Mouse (Mus musculus) monocyte, adult 2 months (primary cell): ENCODE data around the gene Vps37b.
A peak's percentile ranks its signal among the peaks of the same experiment; 100 is the strongest.

ENCODE experiments used
- DNase-seq, 2 experiments: peaks; one replicate each; pipeline ENCODE4 v3.0.0; 2022; ENCODE audit warnings: low spot score in 2 of 2, low read depth in 1 of 2

The Vps37b gene

DNA sequence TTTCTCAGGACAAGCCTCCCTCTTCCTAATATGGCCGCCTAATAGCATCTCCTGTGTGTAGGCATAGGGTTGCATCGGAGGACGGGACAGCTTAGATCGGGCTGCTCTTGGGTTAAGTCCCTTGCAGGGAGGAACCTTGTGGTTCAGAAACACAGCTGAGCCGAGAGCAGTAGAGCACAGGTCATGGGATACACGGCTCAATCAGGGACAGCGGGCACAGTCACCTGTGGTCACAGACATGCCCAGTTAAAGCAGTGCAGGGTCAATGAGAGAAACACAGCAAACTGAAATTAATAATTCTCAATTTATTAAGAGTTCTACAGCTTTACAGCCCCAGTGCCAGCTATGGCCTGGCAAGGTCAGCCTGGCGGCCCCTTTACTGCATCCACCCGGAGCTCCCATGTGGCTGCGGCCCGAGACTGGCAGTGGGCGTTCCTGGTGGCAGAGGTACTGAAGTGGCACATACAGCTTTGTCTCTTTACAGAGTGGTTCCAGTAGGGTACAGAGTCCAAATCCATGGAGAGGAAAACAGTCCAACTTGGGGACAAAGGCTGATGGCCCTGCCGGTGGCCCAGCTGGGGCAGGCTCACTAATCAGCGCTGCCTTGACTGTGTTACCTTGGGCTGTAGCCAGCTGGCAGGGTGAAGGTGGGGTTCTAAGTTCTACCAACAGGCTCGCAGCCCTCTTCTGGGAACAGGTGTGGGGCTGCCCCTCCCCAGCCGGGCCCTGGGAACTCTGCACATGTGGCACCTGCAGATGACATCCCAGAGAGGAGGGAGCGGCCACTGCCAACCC is 27.5 kb downstream of the Vps37b start:
- no peak for DNase-seq

GRCm38 (mm10) chr5:124003375-124003774 is 28.7 kb downstream of the Vps37b start:
- no peak for DNase-seq

GRCm38 (mm10) chr5:124002876-124003275 is 29.2 kb downstream of the Vps37b start:
- no peak for DNase-seq

DNA sequence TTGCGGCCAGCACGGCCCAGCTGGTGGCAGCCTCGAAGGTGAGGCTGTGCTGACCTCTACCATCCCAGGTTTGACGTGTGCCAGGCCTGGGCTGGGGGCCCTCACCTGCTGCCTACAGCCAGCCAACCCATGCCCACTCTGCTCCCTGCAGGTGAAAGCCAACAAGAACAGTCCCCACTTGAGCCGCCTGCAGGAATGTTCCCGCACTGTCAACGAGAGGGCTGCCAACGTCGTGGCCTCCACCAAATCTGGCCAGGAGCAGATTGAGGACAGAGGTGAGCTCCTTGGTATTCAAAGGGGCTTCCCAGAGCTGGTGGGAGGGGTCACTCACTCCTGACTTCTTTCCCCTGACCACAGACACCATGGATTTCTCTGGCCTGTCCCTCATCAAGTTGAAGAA is 30.8 kb downstream of the Vps37b start:
- DNase-seq, result no peak

DNA sequence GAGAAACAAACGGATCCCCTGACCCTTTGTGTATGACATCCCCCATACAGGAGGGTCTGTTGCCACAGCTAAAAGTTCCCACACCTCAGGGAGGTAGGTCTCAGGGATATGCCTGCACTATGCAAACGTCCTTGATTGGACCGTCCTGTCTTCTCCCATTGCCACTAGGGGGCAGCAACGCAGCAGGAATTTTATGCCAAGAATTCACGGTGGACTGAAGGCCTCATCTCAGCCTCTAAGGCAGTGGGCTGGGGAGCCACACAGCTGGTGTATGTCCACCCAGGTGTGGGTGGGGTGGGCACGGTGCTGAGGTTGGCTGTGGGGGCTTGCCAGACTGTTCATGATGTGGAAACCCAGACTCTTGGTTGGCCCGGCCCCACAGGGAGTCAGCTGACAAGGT is 31.2 kb downstream of the Vps37b start:
- peak; percentile 62 to 84 for DNase-seq

GRCm38 (mm10) chr5:123998370-123998769 is 33.7 kb downstream of the Vps37b start:
- DNase-seq, result no peak

- no peak for DNase-seq
Measured at GRCm38 (mm10) chr5:123997811-123998210, 34.3 kb downstream of the Vps37b start.

GRCm38 (mm10) chr5:123997211-123997751 is 34.8 kb downstream of the Vps37b start:
- DNase-seq, result no peak

- DNase-seq, result no peak
Measured at GRCm38 (mm10) chr5:123996695-123997094, 35.4 kb downstream of the Vps37b start.

- DNase-seq, result no peak
Measured at GRCm38 (mm10) chr5:123996194-123996593, 35.9 kb downstream of the Vps37b start.

DNA sequence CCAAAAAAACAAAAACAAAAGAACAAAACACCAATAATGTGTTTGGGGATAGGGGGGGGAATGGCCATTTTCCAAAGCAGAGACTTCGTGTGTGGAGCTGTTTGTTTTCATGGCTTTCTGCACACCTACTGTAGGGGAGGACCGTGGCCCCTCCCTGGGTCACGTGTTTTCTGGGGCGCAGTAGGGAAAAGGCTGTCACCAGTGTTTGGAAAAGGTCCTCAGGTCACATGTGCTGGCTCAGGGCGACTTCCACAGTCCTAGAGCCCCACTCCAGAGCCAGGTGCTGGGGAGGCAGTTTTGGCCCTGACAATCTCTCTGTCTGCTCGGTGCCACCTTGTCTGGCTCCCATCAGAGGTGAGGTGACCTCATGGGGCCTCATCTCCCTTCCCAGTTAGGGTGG is 36.7 kb downstream of the Vps37b start:
- no peak for DNase-seq

DNA sequence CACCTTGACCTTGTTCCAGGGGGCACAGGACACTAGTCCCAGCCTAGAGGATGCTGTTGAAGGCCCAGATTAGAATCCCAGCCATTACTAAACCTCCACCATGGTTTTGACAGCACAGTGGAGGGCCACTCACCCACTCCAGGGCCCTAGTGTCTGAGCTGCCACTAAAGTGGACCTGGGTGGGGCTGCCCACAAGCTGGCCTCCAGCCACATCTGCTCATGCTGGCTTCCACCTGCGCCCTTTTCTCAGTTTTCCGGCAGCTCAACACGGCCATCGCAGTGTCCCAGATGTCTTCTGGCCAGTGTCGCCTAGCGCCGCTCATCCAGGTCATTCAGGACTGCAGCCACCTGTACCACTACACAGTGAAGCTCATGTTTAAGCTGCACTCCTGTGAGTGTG is 37.6 kb downstream of the Vps37b start:
- no peak for DNase-seq

GRCm38 (mm10) chr5:123993263-123994036 is 38.6 kb downstream of the Vps37b start:
- no peak for DNase-seq

DNA sequence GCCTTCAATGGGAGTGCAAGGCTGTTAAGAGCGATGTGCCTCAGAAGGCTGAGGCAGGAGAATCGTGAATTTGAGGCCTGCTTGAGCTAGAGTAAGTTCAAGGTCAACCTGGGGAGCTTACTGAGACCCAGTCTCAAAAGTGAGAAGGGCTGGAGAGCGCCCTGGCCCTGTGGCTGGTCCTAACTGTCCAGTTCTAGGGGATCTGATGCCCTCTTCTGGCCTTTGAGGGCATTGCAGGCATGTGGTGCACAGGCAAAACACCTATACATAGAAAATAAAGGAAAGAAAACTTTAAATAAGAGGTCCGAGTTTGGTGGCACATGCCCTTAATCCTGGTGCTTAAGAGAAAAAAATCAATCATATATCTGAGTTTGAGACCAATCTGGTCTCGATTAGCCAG is 39.3 kb downstream of the Vps37b start:
- peak; percentile 45 to 64 for DNase-seq

GRCm38 (mm10) chr5:123992193-123992637 is 39.9 kb downstream of the Vps37b start:
- no peak for DNase-seq

- no peak for DNase-seq
Measured at GRCm38 (mm10) chr5:123991321-123991720, 40.7 kb downstream of the Vps37b start.

DNA sequence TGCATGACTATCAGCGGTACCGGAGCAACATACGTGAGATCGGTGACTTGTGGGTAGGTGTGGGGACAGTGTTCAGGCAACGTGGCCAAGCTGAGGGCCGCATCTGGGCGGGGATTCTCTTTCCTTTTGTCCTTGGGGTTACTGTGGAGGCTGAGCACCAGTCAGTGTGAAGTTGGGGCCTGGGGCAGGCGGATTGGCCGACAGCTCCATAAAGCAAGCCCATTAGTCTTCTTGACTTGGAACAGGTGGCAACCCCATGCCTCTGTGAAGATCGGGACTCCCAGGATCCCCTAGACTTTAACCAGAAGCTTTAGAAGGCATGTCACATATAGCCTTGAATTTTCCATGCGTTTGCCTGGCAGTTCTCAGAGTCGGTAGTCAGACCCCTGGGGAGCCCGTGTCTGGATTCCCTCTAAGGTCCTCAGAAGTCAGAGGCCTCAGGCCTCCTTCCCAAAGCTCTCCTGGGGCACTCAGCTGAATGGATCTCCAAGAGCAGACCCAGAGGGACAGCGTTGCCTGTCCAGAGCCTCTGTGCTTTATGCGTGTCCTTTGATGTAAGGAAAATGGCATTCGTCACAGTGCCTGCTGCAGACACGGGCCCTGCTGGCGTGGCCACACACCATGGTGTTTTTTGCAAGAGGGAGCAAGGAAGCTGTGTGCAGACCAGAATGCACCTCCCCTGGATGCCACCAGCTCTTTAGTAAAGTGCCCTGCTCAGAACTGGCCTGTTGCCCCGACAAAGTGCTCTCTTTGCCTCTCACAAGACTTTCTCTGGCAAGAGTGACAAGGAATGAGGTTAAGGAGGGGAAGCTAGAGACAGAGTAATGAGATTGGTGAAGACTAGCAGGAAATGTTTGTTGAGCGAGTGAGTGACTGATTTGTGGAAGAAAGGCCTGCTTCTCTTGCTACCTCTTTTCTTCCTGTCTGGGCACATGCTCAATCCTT is 41.9 kb downstream of the Vps37b start:
- DNase-seq, result no peak

DNA sequence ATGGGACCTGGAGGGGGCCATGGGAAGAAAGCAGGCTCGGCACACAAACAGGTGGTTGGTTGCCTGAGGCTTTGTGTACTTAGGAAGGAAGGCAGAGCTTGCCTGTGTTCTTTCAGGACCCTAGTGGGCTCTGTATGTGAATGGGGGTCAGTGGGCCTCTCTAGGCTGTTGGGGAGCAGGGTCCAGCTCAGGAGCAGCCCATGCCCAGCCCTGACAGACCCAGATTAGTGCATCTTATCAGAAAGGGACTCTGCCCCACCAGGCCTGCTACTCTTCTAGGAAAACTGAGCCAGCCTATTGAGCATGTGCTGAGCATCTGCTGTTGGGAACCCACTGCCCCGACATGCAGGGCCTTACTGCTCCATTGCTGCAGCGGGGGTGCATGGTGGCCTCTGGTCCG is 44.6 kb downstream of the Vps37b start:
- no peak for DNase-seq

- no peak for DNase-seq
Measured at GRCm38 (mm10) chr5:123986925-123987324, 45.1 kb downstream of the Vps37b start.

- no peak for DNase-seq
Measured at GRCm38 (mm10) chr5:123985434-123985833, 46.6 kb downstream of the Vps37b start.

- DNase-seq, result no peak
Measured at GRCm38 (mm10) chr5:123982838-123983237, 49.2 kb downstream of the Vps37b start.
